Mouse (Mus musculus): ENCODE measurements around the gene Cyp4v3. TPM values are rescaled to one million over a fixed set of nuclear protein-coding genes. Genes with fewer than 3 reads are reported as not detected.

The Cyp4v3 gene
- polyA plus RNA-seq, 1 experiment = 9.7 TPM

- Histone ChIP-seq H3K4me1 (ENCODE audit: control insufficient read depth, insufficient read depth, low read length) (no peaks in the 10 kb centered on the region), H3K4me3 (replicated peaks; ENCODE audit: extremely low read depth, low read depth, low read length) (no peak within 1 kb of the TSS)
- WGBS = 49% methylated on average over 10 of the region's 10 CpGs
- no peak for DNase-seq
- TF ChIP-seq POLR2A (IDR thresholded peaks at IDR 0.05; ENCODE audit: borderline replicate concordance, extremely low read depth, low read depth, low read length) (no peak), CTCF (IDR thresholded peaks at IDR 0.05; ENCODE audit: insufficient read depth, low read length) (no peak)
Measured at GRCm38 (mm10) chr8:45261920-45262319, 71.1 kb downstream of the Cyp4v3 start, which contains the start of gene F11. Gene F11 (minus strand): TSS chr8:45262031.

GRCm38 (mm10) chr8:45258421-45258820 is 74.6 kb downstream of the Cyp4v3 start:
- no peak for TF ChIP-seq CTCF (IDR thresholded peaks at IDR 0.05; ENCODE audit: insufficient read depth, low read length)
- TF ChIP-seq POLR2A (IDR thresholded peaks at IDR 0.05; ENCODE audit: borderline replicate concordance, extremely low read depth, low read depth, low read length) = no peak
- H3K4me1 ChIP-seq (ENCODE audit: control insufficient read depth, insufficient read depth, low read length) = no peaks in the 10 kb centered on the region
- DNase-seq = no peak
- WGBS = 79% methylated on average over 8 of the region's 8 CpGs
- H3K4me3 ChIP-seq (replicated peaks; ENCODE audit: extremely low read depth, low read depth, low read length) = no peak overlapping the region

- Histone ChIP-seq H3K4me3 (replicated peaks; ENCODE audit: extremely low read depth, low read depth, low read length) (no peak overlapping the region), H3K4me1 (ENCODE audit: control insufficient read depth, insufficient read depth, low read length) (no peaks in the 10 kb centered on the region)
- DNase-seq = no peak
- WGBS = 84% methylated on average over 12 of the region's 12 CpGs
- TF ChIP-seq POLR2A (IDR thresholded peaks at IDR 0.05; ENCODE audit: borderline replicate concordance, extremely low read depth, low read depth, low read length) (no peak), CTCF (IDR thresholded peaks at IDR 0.05; ENCODE audit: insufficient read depth, low read length) (no peak)
Measured at GRCm38 (mm10) chr8:45255040-45255439, 78.0 kb downstream of the Cyp4v3 start.

Other genes with a start within 250 kb of the Cyp4v3 start
- 0.05 and 0.29 TPM in 2 replicates for gene F11, start 71.2 kb downstream of the Cyp4v3 start, polyA plus RNA-seq (2012; rRNA removed)
- 0.16 and 0.19 TPM in 2 replicates for gene Klkb1, start 38.4 kb downstream of the Cyp4v3 start, polyA plus RNA-seq (2012; rRNA removed)
- gene Gm45753, start 24.8 kb downstream of the Cyp4v3 start, polyA plus RNA-seq (2012; rRNA removed) = 0.11 TPM in 1 of 2 replicates, not detected in the other
- 10.7 and 10.9 TPM in 2 replicates for gene Fam149a, start 49.1 kb upstream of the Cyp4v3 start, polyA plus RNA-seq (2012; rRNA removed)
- 5.3 and 6.8 TPM in 2 replicates for gene Tlr3, start 77.9 kb upstream of the Cyp4v3 start, polyA plus RNA-seq (2012; rRNA removed)
- 6.5 and 10.1 TPM in 2 replicates for gene Sorbs2, start 174.6 kb upstream of the Cyp4v3 start, polyA plus RNA-seq (2012; rRNA removed)

All from lung, adult 2 months (tissue).